Mouse (Mus musculus): ENCODE results near the gene Tbc1d19. TPM values are rescaled to one million over a fixed set of nuclear protein-coding genes. Genes with fewer than 3 reads are reported as not detected.

Gene Tbc1d19
- polyA plus RNA-seq, 1 experiment from 2014 or later = 75.2 TPM

DNA sequence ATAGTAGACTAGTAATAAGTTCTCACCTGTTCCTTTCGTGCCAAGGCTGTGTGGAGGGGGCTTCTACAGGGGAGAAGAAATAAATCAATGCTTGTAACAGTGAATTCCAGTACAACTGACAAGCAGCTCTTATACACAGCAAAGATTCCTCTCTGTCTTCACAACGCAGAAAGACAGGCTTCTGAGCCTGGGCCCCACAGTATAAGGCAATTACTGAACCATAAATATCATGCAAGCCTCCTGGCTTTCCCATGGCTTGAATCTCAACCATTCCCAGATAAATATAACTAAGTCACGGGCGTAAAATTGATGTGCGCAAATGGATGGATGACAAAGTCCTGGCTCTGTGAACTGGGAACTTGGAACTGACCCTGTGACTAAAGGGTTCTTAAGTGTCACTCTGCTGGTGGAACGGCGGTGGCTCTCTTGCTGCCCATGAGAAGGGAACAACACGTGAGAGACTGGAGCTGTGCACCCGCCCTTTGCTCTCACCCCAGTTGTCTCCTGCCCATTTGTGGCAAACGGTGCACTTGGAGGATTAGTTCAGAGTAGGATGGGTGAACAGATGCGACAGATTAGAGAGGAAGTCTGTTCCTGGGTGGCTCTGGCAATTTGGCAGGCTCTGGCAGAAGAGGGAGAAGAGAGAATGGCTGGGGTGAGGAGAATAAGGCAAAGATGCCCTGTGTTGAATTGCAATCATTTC is 132.1 kb downstream of the Tbc1d19 start:
- 55% methylated on average over 11 of the region's 11 CpGs for WGBS
- Histone ChIP-seq H3K4me1 (ENCODE audit: control insufficient read depth, insufficient read depth, low read depth, low read length) (no peaks in the 10 kb centered on the region), H3K9me3 (ENCODE audit: control insufficient read depth, low read length) (no peaks in the 10 kb centered on the region), H3K36me3 (ENCODE audit: control insufficient read depth, insufficient read depth, low read length) (no peaks in the 10 kb centered on the region), H3K27me3 (replicated peaks; ENCODE audit: control insufficient read depth, insufficient read depth, low read length) (no peaks in the 10 kb centered on the region), H3K4me3 (ENCODE audit: low read length) (no peak overlapping the region), H3K4me2 (ENCODE audit: low read length) (no peak overlapping the region), H3K9ac (ENCODE audit: low read depth, low read length) (peak overlapping the region; percentile 19; the same call in 1 of the 2 replicates), H3K27ac (ENCODE audit: low read depth, low read length) (no peak overlapping the region)
- ATAC-seq = peak; percentile 61

DNA sequence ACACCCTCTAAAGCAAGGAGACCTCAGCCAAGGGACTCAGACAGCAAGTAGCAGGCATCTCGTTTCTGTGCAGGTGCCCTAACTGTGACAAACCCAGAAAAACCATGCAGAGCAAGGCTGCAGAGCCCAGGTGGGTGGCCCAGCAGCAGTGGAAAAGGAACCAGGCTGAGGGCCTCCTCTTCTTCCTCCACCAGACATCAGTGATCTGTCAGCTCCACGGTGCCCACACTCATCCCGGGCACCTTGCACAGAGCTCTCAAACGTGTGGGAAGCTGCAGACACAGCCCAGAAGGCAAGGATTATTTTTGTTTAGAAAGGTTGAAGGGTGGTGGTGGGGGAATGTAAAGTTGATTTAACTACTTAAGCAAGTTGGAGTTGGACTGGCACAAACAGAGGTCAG is 132.9 kb downstream of the Tbc1d19 start:
- Histone ChIP-seq H3K4me1 (ENCODE audit: control insufficient read depth, insufficient read depth, low read depth, low read length) (no peaks in the 10 kb centered on the region), H3K9ac (ENCODE audit: low read depth, low read length) (no peak overlapping the region), H3K27ac (ENCODE audit: low read depth, low read length) (no peak overlapping the region), H3K27me3 (replicated peaks; ENCODE audit: control insufficient read depth, insufficient read depth, low read length) (no peaks in the 10 kb centered on the region), H3K36me3 (ENCODE audit: control insufficient read depth, insufficient read depth, low read length) (no peaks in the 10 kb centered on the region), H3K4me2 (ENCODE audit: low read length) (no peak overlapping the region), H3K9me3 (ENCODE audit: control insufficient read depth, low read length) (no peaks in the 10 kb centered on the region), H3K4me3 (ENCODE audit: low read length) (no peak overlapping the region)
- WGBS = 80% methylated on average over 4 of the region's 4 CpGs
- ATAC-seq = no peak

DNA sequence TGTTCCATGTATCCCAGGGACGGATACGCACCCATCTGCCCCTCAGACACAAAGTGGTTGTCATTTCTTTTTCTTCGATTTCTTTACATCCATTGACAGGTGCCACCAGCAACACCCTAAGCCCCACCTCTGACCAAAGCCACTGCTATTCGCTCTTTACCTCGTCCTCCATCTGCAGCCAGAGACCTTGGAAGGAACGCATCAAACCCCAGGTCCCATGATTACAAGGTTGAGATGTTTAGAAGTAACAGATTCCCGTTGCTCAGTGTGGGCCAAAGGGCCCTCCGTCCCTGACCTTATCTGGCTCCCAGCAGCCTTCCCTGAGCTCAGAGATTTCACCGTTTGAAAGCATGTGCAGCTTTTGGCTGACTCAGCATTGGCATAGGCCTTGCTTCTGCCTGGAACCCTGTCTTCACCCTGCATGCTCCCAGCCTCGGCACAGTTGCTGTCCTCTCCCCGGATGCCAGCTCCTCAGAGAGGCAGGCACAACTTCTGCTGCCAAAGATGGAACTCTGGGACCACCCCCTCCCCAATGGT is 134.0 kb downstream of the Tbc1d19 start:
- Histone ChIP-seq H3K4me3 (ENCODE audit: low read length) (no peak overlapping the region), H3K9ac (ENCODE audit: low read depth, low read length) (no peak overlapping the region), H3K9me3 (ENCODE audit: control insufficient read depth, low read length) (no peaks in the 10 kb centered on the region), H3K36me3 (ENCODE audit: control insufficient read depth, insufficient read depth, low read length) (no peaks in the 10 kb centered on the region), H3K4me1 (ENCODE audit: control insufficient read depth, insufficient read depth, low read depth, low read length) (no peaks in the 10 kb centered on the region), H3K4me2 (ENCODE audit: low read length) (no peak overlapping the region), H3K27ac (ENCODE audit: low read depth, low read length) (no peak overlapping the region), H3K27me3 (replicated peaks; ENCODE audit: control insufficient read depth, insufficient read depth, low read length) (no peaks in the 10 kb centered on the region)
- WGBS = 80% methylated on average over 11 of the region's 11 CpGs
- no peak for ATAC-seq

GRCm38 (mm10) chr5:53946747-53947146 is 137.3 kb downstream of the Tbc1d19 start:
- WGBS = 90% methylated on average over 8 of the region's 8 CpGs
- ATAC-seq = no peak
- H3K4me1 ChIP-seq (ENCODE audit: control insufficient read depth, insufficient read depth, low read depth, low read length) = no peaks in the 10 kb centered on the region
- H3K9ac ChIP-seq (ENCODE audit: low read depth, low read length) = no peak overlapping the region
- no peak overlapping the region for H3K4me2 ChIP-seq (ENCODE audit: low read length)
- H3K9me3 ChIP-seq (ENCODE audit: control insufficient read depth, low read length) = no peaks in the 10 kb centered on the region
- H3K27me3 ChIP-seq (replicated peaks; ENCODE audit: control insufficient read depth, insufficient read depth, low read length) = no peaks in the 10 kb centered on the region
- no peak overlapping the region for H3K27ac ChIP-seq (ENCODE audit: low read depth, low read length)
- no peak overlapping the region for H3K4me3 ChIP-seq (ENCODE audit: low read length)
- H3K36me3 ChIP-seq (ENCODE audit: control insufficient read depth, insufficient read depth, low read length) = no peaks in the 10 kb centered on the region

- no peak overlapping the region for H3K9ac ChIP-seq (ENCODE audit: low read depth, low read length)
- 37% methylated on average over 9 of the region's 9 CpGs for WGBS
- no peak overlapping the region for H3K4me3 ChIP-seq (ENCODE audit: low read length)
- no peaks in the 10 kb centered on the region for H3K9me3 ChIP-seq (ENCODE audit: control insufficient read depth, low read length)
- peak; percentile 69; the same call in 1 of the 2 replicates for ATAC-seq
- no peaks in the 10 kb centered on the region for H3K27me3 ChIP-seq (replicated peaks; ENCODE audit: control insufficient read depth, insufficient read depth, low read length)
- no peaks in the 10 kb centered on the region for H3K36me3 ChIP-seq (ENCODE audit: control insufficient read depth, insufficient read depth, low read length)
- no peaks in the 10 kb centered on the region for H3K4me1 ChIP-seq (ENCODE audit: control insufficient read depth, insufficient read depth, low read depth, low read length)
- no peak overlapping the region for H3K27ac ChIP-seq (ENCODE audit: low read depth, low read length)
- no peak overlapping the region for H3K4me2 ChIP-seq (ENCODE audit: low read length)
Observed at GRCm38 (mm10) chr5:53947549-53948183, 138.3 kb downstream of the Tbc1d19 start.

- Histone ChIP-seq H3K4me1 (ENCODE audit: control insufficient read depth, insufficient read depth, low read depth, low read length) (no peaks in the 10 kb centered on the region), H3K27ac (ENCODE audit: low read depth, low read length) (no peak overlapping the region), H3K27me3 (replicated peaks; ENCODE audit: control insufficient read depth, insufficient read depth, low read length) (no peaks in the 10 kb centered on the region), H3K36me3 (ENCODE audit: control insufficient read depth, insufficient read depth, low read length) (no peaks in the 10 kb centered on the region), H3K9me3 (ENCODE audit: control insufficient read depth, low read length) (no peaks in the 10 kb centered on the region), H3K9ac (ENCODE audit: low read depth, low read length) (no peak overlapping the region), H3K4me3 (ENCODE audit: low read length) (no peak overlapping the region), H3K4me2 (ENCODE audit: low read length) (no peak overlapping the region)
- 86% methylated on average over 8 of the region's 8 CpGs for WGBS
- no peak for ATAC-seq
Observed at GRCm38 (mm10) chr5:53948606-53949266, 139.3 kb downstream of the Tbc1d19 start.

GRCm38 (mm10) chr5:53950189-53950588 is 140.8 kb downstream of the Tbc1d19 start:
- 57% methylated on average over 7 of the region's 7 CpGs for WGBS
- Histone ChIP-seq H3K27me3 (replicated peaks; ENCODE audit: control insufficient read depth, insufficient read depth, low read length) (no peaks in the 10 kb centered on the region), H3K4me1 (ENCODE audit: control insufficient read depth, insufficient read depth, low read depth, low read length) (no peaks in the 10 kb centered on the region), H3K4me3 (ENCODE audit: low read length) (no peak overlapping the region), H3K9ac (ENCODE audit: low read depth, low read length) (no peak overlapping the region), H3K27ac (ENCODE audit: low read depth, low read length) (no peak overlapping the region), H3K9me3 (ENCODE audit: control insufficient read depth, low read length) (no peaks in the 10 kb centered on the region), H3K36me3 (ENCODE audit: control insufficient read depth, insufficient read depth, low read length) (no peaks in the 10 kb centered on the region), H3K4me2 (ENCODE audit: low read length) (no peak overlapping the region)
- ATAC-seq = no peak

- Histone ChIP-seq H3K9ac (ENCODE audit: low read depth, low read length) (no peak overlapping the region), H3K36me3 (ENCODE audit: control insufficient read depth, insufficient read depth, low read length) (no peaks in the 10 kb centered on the region), H3K27ac (ENCODE audit: low read depth, low read length) (no peak overlapping the region), H3K9me3 (ENCODE audit: control insufficient read depth, low read length) (no peaks in the 10 kb centered on the region), H3K4me3 (ENCODE audit: low read length) (no peak overlapping the region), H3K27me3 (replicated peaks; ENCODE audit: control insufficient read depth, insufficient read depth, low read length) (no peaks in the 10 kb centered on the region), H3K4me2 (ENCODE audit: low read length) (no peak overlapping the region), H3K4me1 (ENCODE audit: control insufficient read depth, insufficient read depth, low read depth, low read length) (no peaks in the 10 kb centered on the region)
- no peak for ATAC-seq
Observed at GRCm38 (mm10) chr5:53953216-53953615, 143.8 kb downstream of the Tbc1d19 start.
